In the genomic region with DNA sequence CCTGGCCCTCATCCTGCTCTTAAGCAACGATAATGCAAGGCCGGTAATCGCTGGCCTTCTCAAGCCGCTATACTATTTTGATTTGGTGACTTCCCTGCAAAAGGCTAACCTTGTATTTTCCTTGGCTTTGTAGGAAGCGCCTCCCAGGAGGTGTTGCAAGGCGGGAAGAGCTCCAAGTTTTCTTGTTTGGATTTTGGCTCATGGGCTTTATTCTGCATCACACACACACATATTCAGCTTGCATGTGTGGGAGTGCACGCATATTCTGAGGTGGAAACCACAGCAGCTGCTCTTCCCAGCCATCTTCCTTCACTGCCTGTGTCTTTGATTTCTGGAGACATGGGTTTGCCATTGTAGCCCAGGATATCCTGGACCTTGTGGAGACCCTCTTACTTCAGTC, we compare ENCODE assay signal across 14 mouse cellular contexts. TPM values are rescaled to one million over a fixed set of nuclear protein-coding genes. Genes with fewer than 3 reads are reported as not detected.
DNase-seq lines count a peak whose midpoint lies in the region.
"Had no signal": no experiment of that assay in that cellular context is flagged by ENCODE, and none has a peak within 500 bp of the region (broad histone marks: within the 10 kb centered on the region; RNA-seq: fewer than 3 reads in every experiment).

No protein-coding gene starts in this region.

- intact Hi-C loops in left cerebral cortex, postnatal 36 days (cut with DNase I) = no loop called here

- DNase-seq in layer of hippocampus, adult 9-11 months = peak; percentile 59
- DNase-seq in layer of hippocampus, adult 9-10 months (ENCODE audit: low spot score) = no peak
- DNase-seq in fat pad, adult 2 months (ENCODE audit: extremely low read depth, low read depth, low spot score) = peak; percentile 88
- DNase-seq in frontal cortex, postnatal 36 days (ENCODE audit: low spot score in 2 of 2) = peak; percentile 31 to 68
- DNase-seq in left cerebral cortex, postnatal 36 days (ENCODE audit: low spot score in 2 of 2) = peak; percentile 40 to 47
- no peak for DNase-seq in embryo, embryonic 10.5 days (ENCODE audit: low spot score)
- no peak for DNase-seq in cerebellum, postnatal 36 days
- DNase-seq: cerebellum, adult 18-20 months; heart, adult 11 months; heart, postnatal 4 days; kidney, adult 11 months; kidney, postnatal 25 days; thymus, postnatal 4 days had no signal

RNA-seq across cellular contexts. Expression of gene Card11, which starts 57.8 kb away (rescaled TPM):
- under 1 TPM; 0.27 to 0.36 TPM for total RNA-seq in left cerebral cortex, postnatal 36 days (2021)
- total RNA-seq: hindbrain, postnatal 0 days had no signal

Comparison
In these comparisons a context has a peak if more than half of its experiments do, and no peak if none do; other contexts are left out.
1. DNase-seq: peak in layer of hippocampus, adult 9-11 months (single experiment), fat pad, adult 2 months (single experiment), frontal cortex, postnatal 36 days (2 of 2) and left cerebral cortex, postnatal 36 days (2 of 2); none in layer of hippocampus, adult 9-10 months (single experiment), embryo, embryonic 10.5 days (single experiment) and cerebellum, postnatal 36 days (0 of 2).